Mouse (Mus musculus): ENCODE data around the gene Gab3.

GRCm38 (mm10) chrX:75130467-75131160 lies 45.4 kb upstream of the Gab3 start, which contains the start of gene Mpp1:
- no peak for TF ChIP-seq CTCF (IDR thresholded peaks at IDR 0.05)
- no peak for TF ChIP-seq EP300 (IDR thresholded peaks at IDR 0.05)
